Mouse (Mus musculus) hindbrain, embryonic 11.5 days (tissue): ENCODE data around the gene Utp18. TPM values are rescaled to one million over a fixed set of nuclear protein-coding genes. Genes with fewer than 3 reads are reported as not detected.

Experiments
- ATAC-seq: fragments of 200-750 bp; cut with Nextera tagmentation; 2 replicates; pipeline ENCODE4 v1.8.0; 2017; ENCODE audit warnings: mild to moderate bottlenecking, moderate TSS enrichment, moderate library complexity; ENCODE audit not compliant: low FRiP score
- DNase-seq: peaks from one replicate; pipeline ENCODE4 v3.0.0-alpha.2; 2015; ENCODE audit warnings: low spot score
- H3K27ac ChIP-seq: fragments of 300-500 bp; sonication (generic); 2 replicates; pipeline ENCODE4 v1.5.1; 2014; ENCODE audit warnings: mild to moderate bottlenecking, low read depth, low read length
- H3K27me3 ChIP-seq: fragments of 300-500 bp; sonication (generic); 2 replicates; pipeline ENCODE4 v1.6.1; 2014; ENCODE audit warnings: mild to moderate bottlenecking, low read length, moderate library complexity, mixed read lengths; ENCODE audit not compliant: control insufficient read depth, insufficient read depth
- H3K36me3 ChIP-seq: fragments of 300-500 bp; sonication (generic); 2 replicates; pipeline ENCODE4 v1.6.1; 2014; ENCODE audit warnings: mild to moderate bottlenecking, low read length, moderate library complexity, mixed read lengths; ENCODE audit not compliant: control insufficient read depth, insufficient read depth
- H3K4me1 ChIP-seq: fragments of 300-500 bp; sonication (generic); replicated peaks from 2 replicates; pipeline ENCODE4 v1.6.1; 2014; ENCODE audit warnings: low read length, mixed read lengths; ENCODE audit not compliant: control insufficient read depth, insufficient read depth
- H3K4me2 ChIP-seq: fragments of 300-500 bp; sonication (generic); replicated peaks from 2 replicates; pipeline ENCODE4 v1.6.1; 2014; ENCODE audit warnings: mild to moderate bottlenecking, low read depth, low read length
- H3K4me3 ChIP-seq: fragments of 300-500 bp; sonication (generic); 2 replicates; pipeline ENCODE4 v1.5.1; 2014; ENCODE audit warnings: low read depth, low read length
- H3K9ac ChIP-seq: fragments of 300-500 bp; sonication (generic); 2 replicates; pipeline ENCODE4 v1.6.1; 2014; ENCODE audit warnings: low read depth, low read length
- H3K9me3 ChIP-seq: fragments of 300-500 bp; sonication (generic); 2 replicates; pipeline ENCODE4 v1.6.1; 2016; ENCODE audit warnings: low read length; ENCODE audit not compliant: control insufficient read depth
- WGBS: fragments of 180-500 bp; shearing (Covaris S2); extraction: QIAGEN DNeasy Blood & Tissue Kit; methylation state at CpG from one replicate; pipeline ENCODE4 v1.1.7; 2014; 5-methylcytosine and 5-hydroxymethylcytosine counted together
- polyA plus RNA-seq: library from polyadenylated mRNA; unstranded; fragments of >200 nt; fragmentation: Nextera tagmentation; extraction: Ambion mirVana; gene quantifications from 2 replicates; pipeline ENCODE4 v1.2.1, GENCODE M21; 2014

Utp18 gene
- polyA plus RNA-seq, 1 experiment from 2014 or later = 48.3 TPM

GRCm38 (mm10) chr11:93886411-93887079 is 979 bp upstream of the Utp18 start:
- H3K27ac ChIP-seq = peak overlapping the region; percentile 73
- ATAC-seq (0 out of 2 replicates have a peak, but pooled peaks have one; percentile 3), DNase-seq (peak; percentile 56)
- H3K4me1 ChIP-seq = no peaks in the 10 kb centered on the region
- H3K4me2 ChIP-seq = peak overlapping the region; percentile 81
- peak overlapping the region; percentile 92 for H3K9ac ChIP-seq
- H3K36me3 ChIP-seq = no peaks in the 10 kb centered on the region; the same call in 1 of the 2 replicates
- H3K4me3 ChIP-seq = peak overlapping the region; percentile 99
- under 1% methylated on average over 32 of the region's 34 CpGs for WGBS
- H3K27me3 ChIP-seq = no peaks in the 10 kb centered on the region
- H3K9me3 ChIP-seq = no peaks in the 10 kb centered on the region

GRCm38 (mm10) chr11:93884901-93885571 is 530 bp downstream of the Utp18 start:
- H3K4me3 ChIP-seq = peak overlapping the region; percentile 99
- H3K27ac ChIP-seq = peak overlapping the region; percentile 73
- H3K27me3 ChIP-seq = no peaks in the 10 kb centered on the region
- WGBS = under 1% methylated on average over 48 of the region's 81 CpGs
- no peaks in the 10 kb centered on the region; the same call in 1 of the 2 replicates for H3K36me3 ChIP-seq
- H3K9ac ChIP-seq = peak overlapping the region; percentile 92
- H3K4me2 ChIP-seq = peak overlapping the region; percentile 26
- ATAC-seq (peak; percentile 42), DNase-seq (peak; percentile 71)
- no peaks in the 10 kb centered on the region for H3K4me1 ChIP-seq
- no peaks in the 10 kb centered on the region for H3K9me3 ChIP-seq

DNA sequence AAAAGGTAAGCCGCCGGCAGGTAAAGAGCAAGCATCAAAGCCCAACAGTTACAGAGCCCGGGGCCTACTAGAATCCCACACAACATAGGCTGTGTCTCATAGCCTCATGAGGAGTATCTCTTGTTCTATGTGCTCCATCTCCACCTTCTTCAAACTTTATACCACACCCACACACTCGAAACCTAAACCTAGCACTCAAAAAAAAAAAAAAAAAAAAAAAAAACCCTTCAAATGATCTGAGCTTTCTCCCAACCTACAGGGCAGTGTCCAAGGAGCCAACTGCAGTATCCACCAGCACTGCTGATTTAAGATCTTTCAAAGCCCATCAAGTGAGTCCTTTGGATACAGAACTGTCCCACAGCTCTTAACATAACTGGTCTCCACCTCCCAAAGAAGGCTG is 1.5 kb downstream of the Utp18 start:
- no peak for DNase-seq
- Histone ChIP-seq H3K4me2 (peak overlapping the region; percentile 26), H3K4me3 (peak overlapping the region; percentile 99), H3K9ac (0 out of 2 replicates have a peak overlapping the region, but pooled peaks have one; percentile 92), H3K36me3 (peaks cover 2% of the 10 kb centered on the region; the same call in 1 of the 2 replicates), H3K4me1 (no peaks in the 10 kb centered on the region), H3K27ac (no peak overlapping the region), H3K9me3 (no peaks in the 10 kb centered on the region), H3K27me3 (no peaks in the 10 kb centered on the region)
- 91% methylated on average over 4 of the region's 4 CpGs for WGBS
- ATAC-seq = no peak

GRCm38 (mm10) chr11:93862638-93863037 is 22.9 kb downstream of the Utp18 start:
- Histone ChIP-seq H3K4me2 (no peak overlapping the region), H3K27me3 (no peaks in the 10 kb centered on the region), H3K9ac (no peak overlapping the region), H3K36me3 (0 out of 2 replicates have a peak, but pooled peaks cover 6% of the 10 kb centered on the region), H3K4me1 (no peaks in the 10 kb centered on the region), H3K27ac (no peak overlapping the region), H3K9me3 (no peaks in the 10 kb centered on the region), H3K4me3 (no peak overlapping the region)
- ATAC-seq = no peak
- whole genome bisulfite sequencing = 88% methylated on average over 1 of the region's 1 CpGs
- DNase-seq = no peak

DNA sequence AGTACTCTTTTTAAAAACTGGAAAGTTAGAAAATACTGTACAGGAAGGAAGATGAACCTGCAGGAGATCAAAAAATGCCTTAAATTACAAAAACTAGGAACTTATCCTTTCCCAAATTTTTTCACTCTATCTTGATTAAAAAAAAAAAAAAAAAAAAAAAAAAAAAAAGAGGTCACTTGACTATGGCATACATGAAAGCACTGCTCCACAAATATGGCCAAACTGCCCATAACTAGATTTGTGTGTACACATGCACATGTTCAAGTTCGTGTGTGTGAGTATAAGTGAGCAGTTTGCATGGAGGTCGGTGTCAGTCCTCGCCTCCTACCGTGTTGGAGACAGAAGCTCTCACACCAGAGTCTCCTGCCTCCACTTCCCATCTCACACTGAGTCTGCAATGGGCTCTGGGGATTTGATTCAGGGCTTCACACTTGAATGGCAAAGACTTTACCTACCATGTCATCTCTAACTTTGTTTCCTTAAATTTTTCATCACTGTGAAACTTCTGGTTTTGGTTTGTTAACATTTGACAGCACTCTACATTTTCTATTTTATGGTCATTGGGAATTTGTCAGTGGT is 23.4 kb downstream of the Utp18 start:
- ATAC-seq = no peak
- 92% methylated on average over 4 of the region's 4 CpGs for WGBS
- no peaks in the 10 kb centered on the region for H3K27me3 ChIP-seq
- H3K4me1 ChIP-seq = no peaks in the 10 kb centered on the region
- H3K27ac ChIP-seq = no peak overlapping the region
- no peak overlapping the region for H3K4me2 ChIP-seq
- H3K4me3 ChIP-seq = no peak overlapping the region
- no peak for DNase-seq
- 0 out of 2 replicates have a peak, but pooled peaks cover 6% of the 10 kb centered on the region for H3K36me3 ChIP-seq
- no peaks in the 10 kb centered on the region for H3K9me3 ChIP-seq
- no peak overlapping the region for H3K9ac ChIP-seq

DNA sequence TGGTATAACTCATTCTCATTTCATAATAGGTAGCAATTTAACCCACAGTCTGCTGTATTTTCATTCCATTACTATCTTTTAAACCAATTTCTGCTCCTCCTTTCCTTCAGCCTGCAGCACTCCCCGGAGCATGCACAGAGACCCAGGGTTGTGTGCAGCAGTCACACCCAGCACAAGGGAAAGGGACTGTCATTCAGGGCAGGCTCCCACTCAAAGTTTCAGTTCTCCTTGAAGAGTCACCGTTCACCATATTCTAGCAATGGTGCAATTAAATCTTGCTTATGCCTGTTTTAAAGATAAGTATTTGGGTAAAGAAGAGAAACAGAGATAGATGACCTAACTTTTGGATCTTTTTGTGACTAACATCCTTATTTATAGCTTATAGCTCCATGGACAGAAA is 24.4 kb downstream of the Utp18 start:
- no peaks in the 10 kb centered on the region for H3K9me3 ChIP-seq
- 0 out of 2 replicates have a peak, but pooled peaks cover 3% of the 10 kb centered on the region for H3K36me3 ChIP-seq
- ATAC-seq (no peak), DNase-seq (no peak)
- WGBS = 88% methylated on average over 2 of the region's 2 CpGs
- no peak overlapping the region for H3K27ac ChIP-seq
- H3K9ac ChIP-seq = no peak overlapping the region
- no peaks in the 10 kb centered on the region for H3K27me3 ChIP-seq
- no peak overlapping the region for H3K4me2 ChIP-seq
- H3K4me3 ChIP-seq = no peak overlapping the region
- no peaks in the 10 kb centered on the region for H3K4me1 ChIP-seq

DNA sequence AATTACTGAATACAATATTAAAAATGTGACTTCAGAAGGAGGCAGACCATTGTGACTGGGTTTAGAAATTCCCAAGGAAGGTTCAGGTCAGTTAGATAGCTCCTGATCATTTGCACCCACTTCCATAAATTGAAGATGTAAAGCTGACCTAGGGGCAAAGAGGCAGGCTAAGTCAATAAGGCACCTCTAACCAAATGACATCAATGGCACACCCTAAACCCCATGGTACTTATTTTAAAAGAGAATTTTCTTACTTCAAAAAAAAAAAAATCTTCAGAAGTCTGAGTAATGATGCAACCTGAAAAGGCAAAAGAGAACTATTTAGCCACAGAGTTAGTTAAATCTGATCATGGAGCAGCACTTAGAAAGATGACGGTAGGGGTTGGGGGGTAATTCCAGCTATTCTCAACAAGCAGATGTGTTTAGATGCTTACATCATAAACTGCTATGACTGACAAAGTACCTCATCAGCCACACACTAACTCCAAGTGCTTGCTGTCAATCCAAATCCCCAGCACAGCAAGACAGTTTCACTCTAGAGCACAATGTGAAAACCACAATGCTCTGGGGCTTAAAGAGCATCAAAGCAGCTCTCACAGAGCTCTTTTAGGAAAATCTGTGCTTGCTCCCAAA is 24.9 kb downstream of the Utp18 start:
- 100% methylated on average over 1 of the region's 1 CpGs for WGBS
- Histone ChIP-seq H3K9me3 (no peaks in the 10 kb centered on the region), H3K4me1 (no peaks in the 10 kb centered on the region), H3K9ac (no peak overlapping the region), H3K4me3 (no peak overlapping the region), H3K36me3 (0 out of 2 replicates have a peak, but pooled peaks cover 3% of the 10 kb centered on the region), H3K4me2 (no peak overlapping the region), H3K27ac (no peak overlapping the region), H3K27me3 (no peaks in the 10 kb centered on the region)
- no peak for ATAC-seq
- DNase-seq = no peak

DNA sequence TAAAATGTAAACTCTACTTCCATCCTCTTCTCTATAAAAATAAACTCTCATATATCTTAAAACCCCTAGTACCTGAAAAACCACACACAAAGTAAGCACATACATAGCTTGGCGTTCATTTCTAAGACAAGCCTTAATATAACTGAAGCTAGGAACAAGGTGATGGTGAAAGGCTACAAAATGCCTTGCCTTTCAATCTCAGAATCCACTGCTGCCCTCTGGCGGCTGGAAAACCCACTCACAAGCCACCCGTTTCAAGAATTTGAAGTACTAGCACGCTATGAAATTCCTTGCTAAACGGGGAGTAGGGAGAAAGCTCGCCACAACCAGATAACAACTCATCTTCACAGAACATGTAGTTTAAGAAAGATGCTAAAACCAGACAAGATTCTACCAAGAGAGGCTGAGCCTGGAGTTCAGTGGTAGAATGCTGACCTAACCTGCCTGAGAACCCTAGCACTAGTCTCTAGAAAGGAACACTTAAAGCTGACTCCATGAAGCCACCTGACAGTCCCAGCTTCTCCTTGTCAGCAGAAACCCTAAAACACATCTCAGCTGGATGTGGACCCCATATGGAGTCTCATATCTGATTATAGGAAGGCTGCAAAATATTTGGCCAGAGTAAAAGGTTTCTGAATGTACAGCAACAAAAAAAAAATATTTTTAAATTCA is 29.1 kb downstream of the Utp18 start:
- DNase-seq (peak; percentile 89), ATAC-seq (no peak)
- H3K36me3 ChIP-seq = 0 out of 2 replicates have a peak, but pooled peaks cover 3% of the 10 kb centered on the region
- H3K27me3 ChIP-seq = no peaks in the 10 kb centered on the region
- no peak overlapping the region for H3K4me2 ChIP-seq
- H3K4me3 ChIP-seq = no peak overlapping the region
- no peak overlapping the region for H3K9ac ChIP-seq
- H3K27ac ChIP-seq = no peak overlapping the region
- H3K9me3 ChIP-seq = no peaks in the 10 kb centered on the region
- 10% methylated on average over 6 of the region's 6 CpGs for WGBS
- no peaks in the 10 kb centered on the region for H3K4me1 ChIP-seq
